Mouse (Mus musculus): Measurements from ENCODE around the gene Prkd1.

Prkd1 gene

DNA sequence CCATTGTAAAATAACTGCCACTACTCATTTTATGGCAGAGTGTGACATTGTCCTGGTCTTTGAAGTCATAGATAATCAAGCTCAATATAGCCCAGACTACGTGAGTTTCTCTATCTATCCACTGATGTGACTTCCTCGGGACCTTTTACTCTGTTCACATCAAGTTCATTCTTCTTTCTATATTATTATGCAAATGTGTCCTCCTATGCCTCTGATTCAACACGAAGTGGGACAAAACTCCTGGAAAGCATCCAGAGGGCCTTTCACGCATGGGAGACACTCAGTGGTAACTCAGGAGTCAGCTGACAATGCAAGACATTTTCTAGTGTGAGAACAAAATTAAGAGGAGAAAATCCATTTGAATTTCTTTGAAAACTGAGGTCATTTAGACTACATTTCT, 315.7 kb downstream of the Prkd1 start:
- DNase-seq: no peak

DNA sequence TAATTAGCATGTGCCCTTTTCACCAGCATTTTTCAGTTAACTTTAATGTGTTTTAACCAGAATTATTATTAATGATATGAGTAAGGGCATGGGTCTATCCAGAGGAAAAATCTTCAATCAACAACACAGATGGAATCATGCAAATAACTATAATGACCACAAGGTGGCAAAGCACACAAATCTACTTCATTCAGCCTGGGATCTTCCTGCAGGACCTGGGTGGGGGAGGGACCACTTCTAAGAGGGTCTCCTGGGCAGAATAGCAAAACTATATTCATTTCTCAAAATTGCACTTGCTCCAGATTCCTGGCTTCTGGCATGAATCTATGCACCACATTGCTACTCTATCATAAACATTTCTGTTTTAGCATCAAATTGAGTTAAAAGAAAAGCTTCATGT, 334.3 kb downstream of the Prkd1 start:
- no peak for DNase-seq

DNA sequence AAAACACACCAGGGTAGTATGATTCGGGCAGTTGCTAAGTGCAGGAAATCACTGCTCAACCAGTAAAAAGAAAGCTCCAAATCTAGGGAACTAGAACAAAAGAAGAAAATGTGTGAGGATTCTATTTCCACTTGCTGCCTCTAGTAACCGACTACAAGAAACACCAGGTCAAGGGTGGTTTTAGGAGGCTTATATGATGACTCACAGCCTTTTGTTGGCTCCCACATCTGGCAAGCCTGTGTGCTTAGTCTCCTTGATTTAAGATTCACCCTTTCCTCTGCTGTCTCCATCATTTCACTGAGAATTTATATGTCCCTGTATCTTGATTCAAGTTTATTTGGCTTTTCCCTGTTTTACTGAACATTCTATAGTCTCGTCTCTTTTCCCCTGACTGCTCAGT, 339.6 kb downstream of the Prkd1 start:
- no peak for DNase-seq

DNA sequence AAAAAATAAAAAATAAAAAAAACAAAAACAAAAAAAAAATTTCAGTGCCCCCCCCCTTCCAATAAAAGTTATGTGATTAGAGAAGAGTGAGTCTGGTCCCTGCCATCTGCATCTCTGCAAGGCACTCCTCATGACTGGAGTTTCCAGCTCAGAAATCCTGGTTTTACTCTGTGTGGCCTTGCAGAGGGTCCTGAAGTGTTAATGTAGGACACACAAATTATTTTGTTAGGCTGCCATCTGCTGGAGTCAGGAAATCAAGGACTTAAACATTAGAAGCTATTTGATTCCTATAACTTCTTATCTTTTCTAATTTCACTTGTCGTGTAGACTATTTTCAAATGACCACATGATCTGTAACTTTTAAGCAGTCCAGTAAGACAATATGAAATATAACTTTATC, 347.6 kb downstream of the Prkd1 start:
- DNase-seq: no peak

DNA sequence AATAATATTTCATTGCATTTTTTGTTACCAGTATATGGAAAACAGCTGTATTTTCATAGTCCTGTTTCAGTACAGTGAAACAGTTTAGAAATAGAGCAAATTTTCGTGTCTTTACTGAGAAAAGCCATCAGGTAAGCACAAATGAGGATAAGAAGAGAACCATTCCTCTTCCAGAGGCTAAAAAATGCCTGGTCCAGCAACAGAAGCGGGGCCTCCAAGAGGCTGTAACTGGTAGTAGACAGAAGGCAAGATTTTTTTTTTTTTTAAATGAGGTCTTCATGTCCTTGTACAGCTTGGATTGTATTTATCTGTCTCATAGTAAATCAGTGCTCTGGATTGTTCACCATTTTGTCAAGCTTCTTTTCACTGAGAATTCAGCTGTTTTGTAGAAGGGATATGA, 352.8 kb downstream of the Prkd1 start:
- DNase-seq: no peak

DNA sequence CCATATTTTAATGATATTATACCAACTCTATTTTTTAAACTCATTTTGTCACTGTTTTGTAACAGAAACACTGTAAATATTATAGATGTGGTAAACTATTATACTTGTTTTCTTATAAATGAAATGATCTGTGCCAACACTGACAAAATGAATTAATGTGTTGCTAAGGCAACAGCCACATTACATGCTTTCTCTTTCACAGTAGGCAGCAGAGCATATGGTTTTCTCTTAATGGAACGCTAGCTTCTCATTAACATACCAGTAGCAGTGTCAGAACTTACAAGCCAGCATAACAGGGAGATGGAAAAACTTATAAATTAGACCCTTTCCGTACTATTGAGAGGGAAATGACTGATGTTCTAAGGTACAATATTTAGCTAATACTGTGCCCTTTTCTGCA, 353.3 kb downstream of the Prkd1 start:
- DNase-seq: no peak

DNA sequence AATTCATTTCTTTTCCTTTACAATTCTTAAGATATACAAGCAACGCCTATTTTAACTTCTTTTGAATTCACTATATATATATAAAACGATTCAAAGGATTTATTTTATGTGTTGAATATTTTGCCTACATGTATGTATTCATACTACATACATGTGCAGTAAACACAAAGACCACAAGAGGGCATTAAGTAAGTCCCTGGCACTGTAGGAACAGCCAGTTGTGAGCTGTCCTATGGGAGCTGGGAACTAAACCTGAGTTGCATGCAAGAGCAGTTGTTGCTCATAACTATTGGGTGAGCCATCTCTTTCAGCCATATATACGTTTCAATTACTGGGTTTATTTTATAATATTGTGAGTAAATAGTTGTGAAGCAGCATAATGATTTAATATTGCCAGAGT, 356.1 kb downstream of the Prkd1 start:
- no peak for DNase-seq
